Mouse (Mus musculus): ENCODE measurements around the gene Afap1l2.

DNA sequence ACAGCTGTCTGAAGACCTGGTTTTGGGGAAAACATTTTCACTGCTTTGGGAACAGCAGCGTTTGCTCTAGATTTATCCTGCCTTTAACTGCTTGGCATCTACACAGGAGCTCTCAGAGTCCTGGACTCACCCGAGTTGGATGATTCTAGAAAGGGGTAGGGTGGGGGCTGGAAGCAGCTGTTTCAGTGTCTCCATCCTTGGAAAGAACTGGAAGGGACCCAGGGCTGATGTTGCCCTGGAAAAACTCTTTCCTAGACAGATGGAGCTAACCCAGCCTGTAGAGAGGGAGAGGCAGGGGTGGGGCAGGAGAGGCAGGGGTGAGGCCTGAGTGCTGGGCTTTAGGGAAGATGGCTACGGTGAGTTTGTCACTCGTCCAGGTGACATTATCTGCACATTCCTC lies 23.8 kb downstream of the Afap1l2 start:
- TF ChIP-seq MAFK (IDR thresholded peaks at IDR 0.05; ENCODE audit: insufficient read depth, low read depth, low read length) = no peak
- no peak for TF ChIP-seq ZC3H11A (IDR thresholded peaks at IDR 0.05; ENCODE audit: borderline replicate concordance, low read depth, low read length)
- TF ChIP-seq ZNF384 (IDR thresholded peaks at IDR 0.05; ENCODE audit: low read depth, low read length) = no peak
